Mouse (Mus musculus): ENCODE measurements around the gene Cdrt4.
A peak's percentile ranks its signal among the peaks of the same experiment; 100 is the strongest.

Gene Cdrt4

DNA sequence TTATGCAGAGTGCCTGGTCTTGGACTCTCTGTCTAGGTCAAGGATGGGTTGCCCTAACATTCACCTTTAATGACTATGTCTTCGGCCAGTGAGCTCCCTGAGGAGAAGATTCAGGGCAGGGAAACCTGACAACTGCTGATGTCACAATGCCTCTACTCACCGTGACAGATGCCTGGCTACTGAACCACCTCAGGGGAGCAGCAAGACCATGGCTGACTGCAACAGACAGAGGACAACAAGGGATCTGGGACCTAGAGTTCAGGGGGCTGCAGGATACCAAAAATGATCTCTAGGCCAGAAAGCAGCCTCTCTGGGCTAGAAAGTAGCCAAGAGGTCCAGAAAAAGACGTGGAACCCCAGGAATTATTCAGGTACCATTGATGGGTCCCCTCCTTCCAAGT, at the start of gene Cdrt4:
TSS of gene Cdrt4 (plus strand) at position 182 of the 400 bp plus-strand sequence.
- no peak for DNase-seq (ENCODE audit: low spot score)

DNA sequence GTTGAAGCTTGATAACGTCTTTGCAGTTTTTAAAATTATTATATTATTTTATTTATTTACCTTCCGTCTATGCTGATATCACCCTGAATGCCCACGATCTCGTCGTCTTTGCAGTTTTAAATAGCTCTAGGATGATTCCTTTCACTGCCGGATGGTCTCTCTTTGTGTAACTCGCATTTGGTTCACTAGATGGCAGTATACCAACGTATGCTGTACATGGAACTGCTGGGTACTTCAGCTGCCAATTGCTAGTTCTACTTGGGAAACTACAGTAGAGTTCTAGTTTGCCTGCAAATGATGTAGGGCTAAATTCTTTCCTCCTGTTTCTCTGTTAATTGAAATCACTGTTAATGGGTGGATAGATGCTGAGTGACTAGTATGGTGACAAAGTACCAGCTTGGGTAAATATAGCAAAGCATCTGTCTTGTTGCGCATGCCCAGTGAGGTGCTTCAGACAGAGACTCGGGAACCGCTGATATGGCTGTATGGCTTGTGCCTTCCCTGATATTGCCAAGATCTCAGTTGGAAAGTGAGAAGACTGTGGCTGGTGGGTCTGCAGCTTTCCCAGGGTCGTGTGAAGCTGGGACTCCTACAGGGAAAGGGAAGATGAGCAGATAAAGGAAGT, 49.2 kb upstream of the Cdrt4 start:
- no peak for DNase-seq (ENCODE audit: low spot score)

DNA sequence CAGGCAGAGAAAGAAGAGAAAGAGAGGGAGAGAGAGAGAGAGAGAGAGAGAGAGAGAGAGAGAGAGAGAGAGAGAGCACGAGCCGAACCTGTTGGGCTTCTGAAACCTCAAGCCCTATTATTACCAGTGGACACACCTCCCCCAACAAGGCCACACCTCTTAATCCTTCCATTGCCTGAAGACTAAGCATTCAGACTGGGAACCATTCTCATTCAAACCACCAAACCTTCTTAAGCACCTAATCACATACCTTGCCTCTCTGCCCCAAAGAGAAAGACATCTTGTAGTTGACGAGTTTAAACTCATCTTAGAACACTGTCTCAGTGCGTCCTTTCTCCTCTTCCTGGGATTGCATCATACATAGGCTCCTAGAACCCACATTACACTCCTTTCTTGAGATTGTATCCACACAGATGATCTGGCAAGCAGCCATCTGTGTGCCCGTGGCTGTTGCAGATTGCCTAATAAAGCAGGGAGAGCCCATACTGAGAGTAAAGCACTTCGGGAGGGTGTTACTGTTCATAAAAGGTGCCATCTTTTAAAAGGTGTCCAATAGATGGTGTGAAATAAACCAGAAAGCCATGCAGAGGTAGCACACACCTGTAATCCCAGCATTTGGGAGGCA, 47.0 kb upstream of the Cdrt4 start:
- no peak for DNase-seq (ENCODE audit: low spot score)

DNA sequence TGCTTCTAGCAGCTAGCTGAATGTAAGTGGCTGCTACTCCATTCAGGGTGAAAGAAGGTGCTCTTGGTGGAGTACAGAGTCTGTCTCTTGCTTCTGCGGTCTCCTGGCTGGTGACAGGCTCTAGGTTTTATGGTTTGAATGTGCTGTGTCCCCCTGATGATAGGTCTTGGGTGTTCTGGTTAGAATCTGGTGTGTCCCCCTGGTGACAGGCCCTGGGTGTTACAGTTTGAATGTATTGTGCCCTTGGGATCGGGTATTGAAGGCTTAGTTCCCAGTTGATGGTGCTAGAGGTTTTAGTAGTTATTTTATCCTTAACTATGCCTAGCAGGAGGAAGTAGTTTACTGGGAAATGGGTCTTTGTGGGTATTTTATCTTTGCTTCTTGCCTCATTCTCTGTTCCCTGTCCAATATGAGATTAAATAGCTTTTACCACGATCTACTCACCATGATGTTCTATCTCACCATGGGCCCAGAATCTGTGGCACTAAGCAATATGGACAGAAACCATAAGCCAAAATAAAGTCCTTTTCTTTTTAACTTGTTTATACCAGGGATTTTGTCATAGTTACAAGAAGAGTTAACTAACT, 41.2 kb upstream of the Cdrt4 start:
- no peak for DNase-seq (ENCODE audit: low spot score)

DNA sequence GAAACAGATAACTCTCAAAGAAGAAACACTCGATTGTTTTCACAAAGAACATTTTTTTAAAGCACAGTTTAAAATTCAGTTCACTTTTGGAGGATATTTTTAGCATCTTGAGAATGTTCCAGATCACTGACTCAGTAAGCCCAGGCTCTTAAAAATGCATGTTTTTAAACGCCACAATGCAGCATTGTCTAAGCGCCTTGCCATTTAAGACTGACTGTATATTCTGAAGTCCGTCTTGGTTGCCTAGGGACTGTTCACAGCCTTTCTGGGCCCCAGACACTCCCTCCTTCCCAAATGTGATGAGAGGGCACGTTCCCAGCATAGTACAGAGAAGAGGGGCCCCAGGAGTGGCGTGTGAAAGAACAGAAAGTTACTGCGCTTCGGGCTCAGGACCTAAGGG, 39.6 kb upstream of the Cdrt4 start:
- no peak for DNase-seq (ENCODE audit: low spot score)

DNA sequence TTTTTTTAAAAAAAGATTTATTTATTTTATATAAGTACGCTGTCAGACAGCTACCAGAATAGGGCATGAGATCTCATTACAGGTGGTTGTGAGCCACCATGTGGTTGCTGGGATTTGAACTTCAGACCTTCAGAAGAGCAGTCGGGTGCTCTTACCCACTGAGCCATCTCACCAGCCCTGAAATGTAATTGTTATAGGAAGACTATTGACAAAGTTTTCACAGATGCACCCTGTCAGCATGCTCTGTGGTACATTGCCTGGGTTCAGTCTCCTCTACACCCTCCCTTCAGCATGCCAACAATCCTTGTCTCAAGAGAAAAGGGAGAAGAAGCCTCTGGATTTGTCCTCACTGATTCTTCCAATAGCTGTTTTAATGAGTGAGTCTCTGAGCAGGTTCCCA, 37.9 kb upstream of the Cdrt4 start:
- no peak for DNase-seq (ENCODE audit: low spot score)

DNA sequence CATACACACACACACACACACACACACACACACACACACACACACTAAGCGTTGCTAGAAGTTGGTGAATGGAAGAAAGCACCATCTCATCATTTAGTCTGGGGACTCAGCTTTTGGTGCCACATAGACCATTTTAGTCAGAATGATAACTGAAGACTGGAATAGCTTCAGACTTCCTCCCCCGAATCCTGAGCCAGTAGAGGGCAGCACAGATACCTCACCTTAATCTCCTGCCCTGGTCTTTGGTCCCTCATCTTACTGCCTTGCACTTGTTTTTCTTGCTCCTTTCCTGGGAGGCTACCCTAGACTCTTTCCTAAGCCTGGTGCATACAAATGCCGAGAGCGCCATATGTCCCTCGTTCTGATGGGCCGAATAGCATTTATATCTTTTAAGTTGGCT, 36.5 kb upstream of the Cdrt4 start:
- DNase-seq (ENCODE audit: low spot score): no peak

DNA sequence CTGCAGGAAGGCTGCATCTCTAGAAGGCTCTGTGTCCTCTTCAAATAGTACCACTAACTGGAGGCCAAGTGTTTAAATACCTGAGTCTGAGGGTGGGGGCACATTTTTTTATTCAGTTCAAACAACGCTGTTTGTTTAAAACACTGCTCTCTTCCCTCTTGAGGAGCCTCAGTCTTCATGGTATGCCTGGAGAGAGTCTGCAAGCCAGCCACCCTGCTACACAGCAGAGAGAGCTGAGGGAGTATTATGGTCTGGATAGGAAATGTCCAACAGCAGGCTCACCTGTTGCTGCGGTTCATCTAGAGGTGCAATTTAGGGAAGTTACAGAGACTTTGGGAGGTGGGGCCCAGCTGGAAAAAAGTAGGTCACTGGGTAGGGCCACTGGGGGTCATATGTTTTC, 35.5 kb upstream of the Cdrt4 start:
- DNase-seq (ENCODE audit: low spot score): no peak

DNA sequence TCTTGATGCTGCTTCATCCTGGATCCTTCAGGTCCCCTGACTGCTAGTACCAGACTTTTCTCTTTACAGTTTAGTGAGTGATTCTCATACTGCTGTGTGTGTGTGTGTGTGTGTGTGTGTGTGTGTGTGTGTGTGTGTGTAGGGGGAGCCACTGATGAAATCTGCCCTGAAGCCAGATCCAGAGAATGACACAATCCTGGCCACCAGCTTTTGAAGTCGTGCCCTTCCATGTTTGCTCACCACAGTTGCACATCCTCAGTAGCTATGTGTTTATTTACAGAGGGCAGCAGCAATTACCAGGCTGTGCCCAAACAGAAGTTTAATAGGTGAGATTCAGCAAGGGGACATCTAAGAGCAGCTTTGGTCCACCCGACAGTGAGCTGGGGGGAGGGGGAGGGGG, 34.2 kb upstream of the Cdrt4 start:
- DNase-seq (ENCODE audit: low spot score): no peak

DNA sequence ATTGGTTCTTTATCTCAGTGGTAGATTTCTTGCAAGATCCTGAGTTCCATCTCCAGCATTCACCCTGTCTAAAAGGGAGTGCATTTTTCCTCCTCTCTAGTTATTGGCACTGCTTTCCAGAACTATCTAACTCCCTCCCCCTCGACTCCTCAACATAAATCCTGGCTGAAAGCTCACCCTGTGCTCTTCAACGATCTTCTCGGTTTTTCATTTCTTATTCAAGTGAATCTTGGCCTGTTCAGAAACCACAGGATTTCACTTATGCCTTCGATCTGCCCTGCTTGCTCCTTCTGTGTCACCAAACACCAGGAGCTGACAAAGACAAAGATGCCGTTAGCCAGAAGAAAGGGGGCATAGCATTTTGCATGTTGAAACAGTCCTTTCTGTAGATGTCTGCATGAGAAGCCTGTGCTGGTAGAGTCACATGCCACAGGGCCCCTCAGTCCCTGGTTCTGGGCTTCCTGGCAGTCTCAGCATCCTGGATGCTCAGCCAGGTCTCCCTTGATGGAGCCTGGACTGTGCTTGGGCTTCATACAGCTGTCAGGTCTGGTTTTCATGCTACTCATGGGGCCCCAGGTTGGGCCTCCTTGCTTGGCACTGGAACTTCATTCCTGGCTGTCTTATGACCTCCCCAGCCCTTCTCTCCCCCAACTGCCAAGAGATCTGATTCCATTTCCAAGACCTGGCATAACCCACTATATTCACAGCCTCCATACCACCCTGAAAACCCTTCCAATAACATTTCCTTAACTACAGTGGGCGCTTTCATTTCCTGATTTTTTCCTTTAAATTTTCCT, 30.8 kb upstream of the Cdrt4 start:
- DNase-seq (ENCODE audit: low spot score): no peak

DNA sequence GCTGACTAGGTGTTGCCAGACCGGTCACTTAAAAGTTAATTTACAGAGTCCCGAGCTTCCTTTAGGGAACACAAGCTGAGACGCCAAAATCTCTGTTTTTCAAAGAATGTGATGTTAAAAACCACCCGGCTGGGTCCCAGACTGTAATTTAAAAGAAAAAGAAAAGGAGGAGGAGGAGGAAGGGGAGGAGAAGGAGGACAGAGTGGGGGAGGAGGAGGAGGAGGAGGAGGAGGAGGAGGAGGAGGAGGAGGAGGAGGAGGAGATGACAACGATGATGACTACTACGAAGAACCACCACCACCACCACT, 30.3 kb upstream of the Cdrt4 start:
- no peak for DNase-seq (ENCODE audit: low spot score)

DNA sequence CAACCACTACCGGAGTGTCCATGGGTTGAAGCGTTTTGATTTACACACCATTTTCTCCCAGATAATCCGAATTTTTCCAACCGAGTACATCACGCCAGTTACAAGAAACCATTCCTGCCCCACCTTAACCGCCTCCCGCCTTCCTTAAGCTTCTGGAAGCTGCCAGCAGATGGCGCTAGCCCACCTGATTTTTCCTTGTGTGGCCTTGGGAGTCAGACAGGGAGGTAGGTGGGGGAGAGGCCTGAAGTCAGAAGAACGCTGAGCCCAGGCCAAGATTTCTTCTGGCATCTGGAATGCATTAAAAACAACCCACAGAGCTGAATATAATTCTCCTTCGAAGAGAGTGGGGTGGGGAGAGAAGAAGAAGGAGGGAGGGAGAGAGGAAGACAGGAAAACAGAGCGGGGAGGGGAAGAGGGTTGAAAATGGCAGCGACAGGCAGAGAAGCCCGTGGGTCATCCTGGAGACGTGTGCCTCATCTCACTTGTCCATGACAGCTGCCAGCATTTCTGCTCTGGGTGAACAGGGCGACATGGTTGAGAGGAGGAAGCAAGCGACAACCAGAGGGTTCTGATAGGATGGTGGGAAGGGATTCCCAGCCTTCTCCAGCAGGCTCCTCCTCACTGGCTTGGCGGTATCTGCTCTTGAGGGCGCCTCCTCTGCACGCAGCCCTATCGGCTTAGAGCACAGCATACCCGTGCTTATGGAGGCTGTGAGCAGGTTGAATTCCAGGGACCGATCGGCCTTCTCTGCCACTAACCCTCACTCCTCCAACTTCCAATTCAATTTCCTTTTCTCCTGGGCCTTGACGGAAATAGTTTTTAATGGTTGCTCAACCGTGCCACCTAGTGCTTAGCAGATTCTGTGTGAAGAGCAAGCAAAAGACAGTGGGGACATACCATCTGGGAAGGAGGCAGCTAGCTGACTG, 29.7 kb upstream of the Cdrt4 start:
- DNase-seq (ENCODE audit: low spot score): peak; percentile 89

DNA sequence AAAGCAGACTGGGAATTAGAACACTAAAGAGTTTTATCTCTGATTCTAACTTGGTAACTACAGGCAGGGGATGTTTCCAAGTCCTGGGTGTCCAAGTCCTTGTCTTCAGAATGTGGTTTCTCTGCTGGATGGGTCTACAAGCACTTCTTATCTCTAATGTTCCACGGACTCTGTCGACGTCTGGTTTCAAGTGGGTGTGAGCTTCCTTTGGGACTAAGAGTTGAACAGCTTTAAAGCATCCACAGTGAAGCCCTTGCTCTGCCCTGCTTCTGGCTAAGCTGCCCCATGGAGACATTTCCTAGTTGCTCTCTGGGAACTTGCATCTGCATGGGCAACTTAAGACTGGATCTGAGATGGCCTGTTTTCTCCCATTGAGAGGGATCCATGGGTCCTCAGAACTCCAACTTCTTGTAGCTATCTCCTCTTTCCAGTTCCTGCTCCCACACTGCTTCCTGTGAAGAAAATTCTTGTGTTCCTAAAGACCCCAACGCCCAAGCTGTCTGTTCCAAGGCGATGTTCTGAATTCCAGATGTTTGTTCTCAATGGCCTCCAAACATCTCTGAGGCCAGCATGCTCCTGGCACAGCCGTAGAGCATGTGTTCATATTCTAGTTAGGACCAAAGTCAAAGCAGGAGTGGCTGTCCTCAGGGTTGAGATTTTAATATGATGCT, 26.8 kb upstream of the Cdrt4 start:
- no peak for DNase-seq (ENCODE audit: low spot score)

DNA sequence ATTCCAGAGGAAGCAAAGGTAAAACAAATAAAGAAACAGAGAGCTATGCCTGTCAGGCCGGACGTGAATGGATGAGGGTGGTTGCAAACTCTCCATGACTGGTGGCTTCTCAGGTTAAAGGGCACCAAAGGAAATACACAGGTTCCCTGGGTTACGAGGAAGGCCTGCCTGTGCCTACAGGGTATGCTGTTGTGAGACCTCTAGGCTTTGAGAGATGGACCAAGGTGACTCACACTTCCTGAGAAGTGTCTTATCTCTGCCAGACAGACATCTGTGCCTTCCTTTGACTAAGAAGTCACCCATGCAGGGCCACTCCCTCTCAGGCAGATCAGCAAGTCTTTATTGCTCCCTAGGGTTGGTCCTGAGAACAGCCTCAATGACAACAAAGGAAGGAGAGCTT, 21.2 kb upstream of the Cdrt4 start:
- DNase-seq (ENCODE audit: low spot score): no peak

DNA sequence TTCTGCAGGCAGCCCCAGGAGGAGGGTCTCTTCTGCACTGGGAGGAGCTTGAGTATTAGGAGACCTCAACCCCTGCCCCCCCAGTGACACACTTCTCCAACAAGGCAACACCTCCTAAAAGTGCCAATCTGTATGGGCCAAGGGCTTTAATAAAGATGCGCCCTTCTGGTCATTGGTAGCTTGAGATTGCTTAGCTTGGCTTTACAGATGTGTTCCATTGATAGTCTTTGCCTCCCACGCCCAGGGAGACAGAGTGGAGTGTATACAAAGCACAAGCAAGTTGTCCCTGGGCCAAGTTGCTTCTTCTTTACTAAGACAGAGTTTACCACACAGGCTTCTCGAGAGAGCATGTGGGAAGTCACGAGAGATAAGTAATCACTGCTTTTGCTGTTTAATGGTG, 20.4 kb upstream of the Cdrt4 start:
- no peak for DNase-seq (ENCODE audit: low spot score)

DNA sequence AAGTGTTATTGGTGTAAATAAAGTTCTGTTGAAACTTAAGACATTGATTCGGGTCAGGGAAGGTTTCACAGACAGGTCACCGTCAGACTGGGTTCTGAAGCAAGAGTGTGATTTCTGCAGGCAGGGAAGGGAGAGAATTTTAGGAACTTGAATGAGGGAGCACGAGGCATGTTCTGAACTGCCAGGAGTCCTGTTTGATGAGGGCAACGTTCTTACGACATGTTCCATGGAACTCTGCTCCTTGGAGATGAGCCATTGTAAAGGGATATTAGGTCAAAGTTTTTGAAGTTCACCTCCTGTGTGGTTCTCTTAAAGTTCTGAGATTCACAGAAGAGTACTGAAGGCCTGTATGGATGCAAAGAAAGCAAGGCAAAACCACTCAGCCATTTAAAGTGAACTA, 19.9 kb upstream of the Cdrt4 start:
- no peak for DNase-seq (ENCODE audit: low spot score)

DNA sequence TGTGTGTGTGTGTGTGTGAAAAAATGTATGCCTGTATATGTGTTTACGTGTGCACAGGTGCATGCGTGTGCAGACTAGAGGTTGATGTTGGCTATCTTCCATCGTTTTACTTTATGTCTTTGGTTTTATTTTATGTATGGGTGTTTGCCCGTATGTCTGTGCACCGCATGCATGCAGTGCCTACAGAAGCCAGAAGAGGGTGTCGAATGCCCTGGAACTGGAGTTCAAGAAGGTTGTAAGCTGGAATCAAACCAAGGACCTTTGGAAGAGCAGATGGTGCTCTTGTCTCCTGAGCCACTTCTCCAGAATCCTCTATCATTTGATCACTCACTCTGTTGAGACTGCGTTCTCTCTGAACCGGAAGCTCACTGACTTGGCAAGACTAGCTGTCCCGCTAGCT, 17.9 kb upstream of the Cdrt4 start:
- DNase-seq (ENCODE audit: low spot score): no peak

DNA sequence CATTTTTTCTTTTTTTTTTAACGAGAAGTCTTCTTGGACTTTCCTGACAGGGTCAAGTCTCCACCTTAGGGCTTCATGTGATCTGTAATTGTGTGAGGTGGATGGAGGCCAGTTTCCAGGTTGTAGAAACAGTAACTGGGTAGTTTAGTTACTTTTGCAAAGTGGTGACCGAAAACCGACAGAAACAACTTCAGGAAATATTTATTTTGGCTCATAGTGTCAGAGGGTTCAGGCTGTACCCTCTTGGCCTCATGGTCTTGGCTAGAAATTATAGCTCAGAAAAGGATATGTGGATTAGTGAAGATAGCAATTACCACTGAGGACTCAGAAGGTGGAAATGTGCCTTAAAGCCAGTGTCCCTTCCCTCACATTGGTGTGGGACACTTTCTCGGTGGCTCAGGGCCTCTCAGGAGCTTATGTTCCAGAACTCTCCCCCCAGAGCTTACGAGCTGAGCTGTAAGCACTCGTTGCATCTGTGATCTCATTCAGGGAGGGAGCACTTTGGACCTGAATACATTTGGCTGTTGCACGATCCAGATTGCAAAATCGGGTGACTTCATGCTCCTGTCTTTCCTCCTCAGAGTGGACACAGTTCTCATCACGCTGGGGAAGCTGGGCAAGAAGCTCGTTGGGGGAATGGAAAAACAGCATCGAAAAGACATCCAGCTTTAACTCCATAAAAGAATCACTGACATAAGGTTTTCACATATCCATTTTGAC, 16.0 kb upstream of the Cdrt4 start:
- no peak for DNase-seq (ENCODE audit: low spot score)

DNA sequence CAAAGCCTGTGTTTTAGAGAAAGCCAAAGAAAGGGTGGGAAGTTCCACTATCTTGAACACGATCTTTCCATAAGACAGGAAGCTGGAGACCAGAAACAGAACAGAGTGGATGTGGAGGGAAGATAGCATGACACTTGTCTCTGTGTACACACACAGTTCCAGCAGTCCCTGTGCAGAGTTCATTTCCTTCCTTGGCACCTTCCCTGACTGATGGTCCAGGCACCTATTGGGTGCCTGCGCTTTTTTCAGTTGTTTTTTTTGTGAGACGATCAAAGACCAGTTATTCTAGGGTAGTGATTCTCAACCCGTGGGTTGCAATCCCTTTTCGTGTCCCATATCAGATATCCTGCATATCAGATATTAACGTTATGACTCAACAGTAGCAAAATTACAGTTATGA, 13.0 kb upstream of the Cdrt4 start:
- DNase-seq (ENCODE audit: low spot score): no peak

DNA sequence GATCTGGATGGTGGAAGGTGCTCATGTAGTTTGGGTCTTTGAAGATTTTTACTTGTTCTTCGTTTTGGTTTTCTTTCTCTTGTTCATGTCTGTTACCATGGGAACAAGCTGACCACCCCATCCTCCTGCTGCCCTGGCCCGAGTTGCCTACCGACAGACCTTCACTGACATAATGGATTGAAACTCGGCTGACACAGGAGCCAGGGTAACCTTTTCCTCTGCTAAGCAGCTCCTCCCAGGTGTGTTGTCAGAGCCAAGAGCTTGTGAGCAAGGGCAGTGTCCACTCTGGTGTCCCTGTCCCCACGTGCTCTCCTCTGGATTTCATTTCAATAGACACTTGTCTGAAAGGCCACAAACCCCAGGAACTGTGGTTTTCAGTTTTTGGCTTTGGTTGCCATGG, 12.1 kb upstream of the Cdrt4 start:
- DNase-seq (ENCODE audit: low spot score): no peak

DNA sequence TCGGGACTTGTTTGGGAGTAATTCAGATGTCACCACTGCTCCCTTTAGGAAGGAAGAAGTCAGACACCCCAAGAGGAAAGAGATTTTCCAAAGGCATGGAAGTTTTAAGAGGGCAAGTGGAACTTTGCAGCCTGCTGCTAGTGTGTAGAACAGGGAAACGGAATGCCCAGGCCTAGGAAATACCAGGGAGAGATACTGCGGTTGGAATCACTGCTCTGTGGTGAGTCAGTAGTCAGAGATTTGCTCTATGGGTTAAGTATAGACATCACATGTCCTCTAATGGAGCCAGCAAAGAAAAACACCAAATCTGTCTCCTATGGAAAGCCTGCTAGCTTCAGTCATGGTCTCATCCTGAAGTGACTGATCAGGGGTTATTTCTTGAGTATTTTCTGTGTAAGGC, 10.8 kb upstream of the Cdrt4 start:
- no peak for DNase-seq (ENCODE audit: low spot score)

All from ovary, adult 18-20 months (tissue).